In genomic region chr1:163934591-163934990, GRCm38 (mm10) we compare ENCODE assay signal across 22 mouse cellular contexts. TPM values are rescaled to one million over a fixed set of nuclear protein-coding genes. Genes with fewer than 3 reads are reported as not detected.
DNase-seq lines count a peak whose midpoint lies in the region; ATAC-seq lines count a peak whose summit lies in the region.
"Had no signal": no experiment of that assay in that cellular context is flagged by ENCODE, and none has a peak within 500 bp of the region (broad histone marks: within the 10 kb centered on the region; RNA-seq: fewer than 3 reads in every experiment).

No protein-coding gene starts in this region.

- no peak overlapping the region for H3K27ac ChIP-seq in forebrain, embryonic 11.5 days (ENCODE audit: low read depth, low read length)
- H3K27ac ChIP-seq: embryonic facial prominence, embryonic 10.5 days; embryonic facial prominence, embryonic 12.5 days; forebrain, embryonic 12.5 days had no signal

- 93% methylated on average over 2 of the region's 2 CpGs for WGBS in forebrain, embryonic 11.5 days

- peak; percentile 62 to 81 for DNase-seq in adrenal gland, adult (ENCODE audit: inconsistent age in 2 of 2, low spot score in 1 of 2)
- no peak for DNase-seq in adrenal gland, postnatal 4 days (ENCODE audit: low spot score in 2 of 2)
- peak; percentile 64 for DNase-seq in MN1 (ENCODE audit: low spot score)
- peak; percentile 26 for DNase-seq in adrenal gland, postnatal 10 days
- DNase-seq in adrenal gland, postnatal 36 days, result peak; percentile 28 to 42
- DNase-seq in thymus, postnatal 0 days (ENCODE audit: low spot score), result no peak
- no peak for DNase-seq in left cerebral cortex, adult 18-20 months (ENCODE audit: low spot score in 2 of 2)
- no peak for DNase-seq in forebrain, embryonic 11.5 days (ENCODE audit: low spot score)
- DNase-seq: B cell, adult 2 months; cerebellum, adult 11-12 months; cerebellum, adult 2 months; cerebellum, adult 9-10 months; cerebellum, postnatal 10 days; cerebellum, postnatal 25 days had no signal

- H3K36me3 ChIP-seq in forebrain, embryonic 11.5 days (ENCODE audit: control insufficient read depth, insufficient read depth, low read length), result no peaks in the 10 kb centered on the region

- no peak overlapping the region for H3K4me2 ChIP-seq in forebrain, embryonic 11.5 days (ENCODE audit: low read depth, low read length, severe bottlenecking)
- H3K4me2 ChIP-seq: embryonic facial prominence, embryonic 12.5 days; forebrain, embryonic 12.5 days had no signal

- H3K4me3 ChIP-seq in forebrain, embryonic 11.5 days (ENCODE audit: low read depth, low read length), result no peak overlapping the region
- H3K4me3 ChIP-seq: embryonic facial prominence, embryonic 10.5 days; embryonic facial prominence, embryonic 12.5 days; forebrain, embryonic 12.5 days had no signal

- peaks cover 3% of the 10 kb centered on the region; the same call in 1 of the 2 replicates for H3K4me1 ChIP-seq in forebrain, embryonic 11.5 days (replicated peaks; ENCODE audit: control insufficient read depth, insufficient read depth, low read length)

- no peaks in the 10 kb centered on the region for H3K27me3 ChIP-seq in forebrain, embryonic 11.5 days (ENCODE audit: control insufficient read depth, insufficient read depth, low read length)
- H3K27me3 ChIP-seq: CH12.LX; embryonic facial prominence, embryonic 12.5 days; forebrain, embryonic 12.5 days had no signal

- ATAC-seq in forebrain, embryonic 11.5 days (replicated peaks; ENCODE audit: low FRiP score), result no peak
- ATAC-seq: CD4-positive, CD25-positive, alpha-beta regulatory T cell, adult 4 months; forebrain, embryonic 14.5 days; forebrain, embryonic 16.5 days had no signal

- H3K9me3 ChIP-seq in forebrain, embryonic 11.5 days (ENCODE audit: control insufficient read depth, low read length), result no peaks in the 10 kb centered on the region
- H3K9me3 ChIP-seq: embryonic facial prominence, embryonic 10.5 days; embryonic facial prominence, embryonic 12.5 days; forebrain, embryonic 12.5 days; G1E had no signal

- no peak overlapping the region for H3K9ac ChIP-seq in forebrain, embryonic 11.5 days (ENCODE audit: low read length)
- H3K9ac ChIP-seq: embryonic facial prominence, embryonic 12.5 days; forebrain, embryonic 12.5 days had no signal

RNA-seq across cellular contexts. Expression of gene Scyl3, which starts 5.7 kb away (rescaled TPM):
- 10 to 100 TPM; 29.1 to 30.2 TPM for total RNA-seq in adrenal gland, postnatal 4 days (2021)
- total RNA-seq in adrenal gland, postnatal 10 days (2021), result 10 to 100 TPM; 17.4 to 18.7 TPM
- total RNA-seq in adrenal gland, postnatal 36 days (2021), result 10 to 100 TPM; 15.8 to 18.1 TPM
- 21.5 and 24.9 TPM in 2 replicates for polyA plus RNA-seq in thymus, postnatal 0 days (2015; fragmentation: Nextera tagmentation; extraction: Ambion mirVana)
- total RNA-seq in left cerebral cortex, adult 18-20 months (2021), result 10 to 100 TPM; 21.0 to 22.3 TPM
- 20.1 and 21.3 TPM in 2 replicates for polyA plus RNA-seq in forebrain, embryonic 11.5 days (2014; fragmentation: Nextera tagmentation; extraction: Ambion mirVana)

Comparison
In these comparisons a context has a peak if more than half of its experiments do, and no peak if none do; other contexts are left out.
1. DNase-seq: peak in adrenal gland, adult (2 of 2), MN1 (single experiment), adrenal gland, postnatal 10 days (single experiment) and adrenal gland, postnatal 36 days (2 of 2); none in adrenal gland, postnatal 4 days (0 of 2), thymus, postnatal 0 days (single experiment), left cerebral cortex, adult 18-20 months (0 of 2) and forebrain, embryonic 11.5 days (single experiment).